Mouse (Mus musculus) cerebellum, adult 11 months (tissue): ENCODE data around the gene Ifitm1.

Source experiments
- DNase-seq: peaks from one replicate; pipeline ENCODE4 v3.0.0; 2022

The Ifitm1 gene

GRCm38 (mm10) chr7:140966921-140967320 lies at the start of gene Ifitm1:
Ifitm1 (plus strand) TSS chr7:140967221.
- no peak for DNase-seq

GRCm38 (mm10) chr7:140919911-140920310 lies 47.1 kb upstream of the Ifitm1 start:
- no peak for DNase-seq

DNA sequence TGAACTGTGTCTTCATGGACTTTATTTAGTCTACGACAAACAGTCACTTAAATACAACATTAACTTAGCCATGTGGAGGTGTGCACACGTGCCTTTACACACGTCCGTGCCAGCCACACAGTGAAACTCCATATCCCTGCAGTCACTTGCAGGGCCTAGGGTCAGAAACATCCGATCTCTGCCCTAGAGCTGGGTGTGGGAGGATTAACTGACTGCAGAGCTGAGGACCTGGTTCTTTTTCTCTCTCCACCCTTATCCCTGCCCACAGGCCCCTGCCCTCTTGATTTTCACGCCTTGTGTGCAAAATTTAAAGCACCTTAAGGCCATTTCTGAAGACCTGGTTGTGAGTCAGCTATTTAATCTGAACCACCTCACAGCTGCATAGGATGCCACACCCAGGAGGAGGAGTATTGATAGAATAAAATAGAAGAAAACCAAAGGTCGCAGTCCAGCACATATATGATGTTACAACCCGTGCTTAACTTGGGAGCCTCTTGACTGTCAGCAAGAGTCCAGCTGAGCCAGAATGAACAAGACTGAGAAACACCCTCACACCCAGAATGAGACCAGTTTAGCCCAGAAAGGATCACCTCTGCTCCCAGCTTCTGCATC lies 46.5 kb upstream of the Ifitm1 start, which contains the start of gene Nlrp6:
Gene Nlrp6 (plus strand): TSS at position 485 of the 612 bp plus-strand sequence.
- no peak for DNase-seq

DNA sequence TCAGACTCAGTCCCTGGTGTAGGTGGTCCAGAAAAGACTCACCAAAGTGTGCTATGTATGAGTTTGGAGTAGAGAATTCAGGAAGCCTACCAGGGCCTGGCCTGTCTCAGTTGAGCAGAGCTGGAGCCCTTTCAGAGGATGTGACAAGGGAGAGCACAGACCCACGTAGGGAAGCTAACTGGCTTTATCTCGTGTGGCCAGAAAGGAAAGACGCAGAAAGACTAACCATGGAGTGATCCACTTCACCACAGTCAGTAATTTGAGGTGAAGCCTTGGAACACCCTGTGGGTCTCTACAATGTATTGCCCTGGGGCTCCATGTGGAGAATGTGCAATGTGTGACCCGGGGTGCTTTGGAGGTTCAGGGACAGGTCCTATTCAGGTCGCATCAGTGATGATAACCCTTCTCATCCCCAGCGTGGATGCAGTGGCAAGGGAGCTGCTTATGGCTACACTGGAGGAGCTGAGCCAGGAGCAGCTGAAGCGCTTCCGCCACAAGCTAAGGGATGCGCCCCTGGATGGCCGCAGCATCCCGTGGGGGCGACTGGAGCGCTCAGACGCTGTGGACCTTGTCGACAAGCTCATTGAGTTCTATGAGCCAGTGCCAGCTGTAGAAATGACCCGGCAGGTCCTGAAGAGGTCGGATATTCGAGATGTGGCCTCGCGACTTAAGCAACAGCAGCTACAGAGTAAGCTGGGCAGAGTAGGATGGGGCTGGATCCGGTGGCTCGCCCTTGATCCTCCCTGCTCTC lies 45.6 kb upstream of the Ifitm1 start:
- DNase-seq = no peak

- DNase-seq = peak; percentile 80
Observed at GRCm38 (mm10) chr7:140922398-140923069, 44.5 kb upstream of the Ifitm1 start.

DNA sequence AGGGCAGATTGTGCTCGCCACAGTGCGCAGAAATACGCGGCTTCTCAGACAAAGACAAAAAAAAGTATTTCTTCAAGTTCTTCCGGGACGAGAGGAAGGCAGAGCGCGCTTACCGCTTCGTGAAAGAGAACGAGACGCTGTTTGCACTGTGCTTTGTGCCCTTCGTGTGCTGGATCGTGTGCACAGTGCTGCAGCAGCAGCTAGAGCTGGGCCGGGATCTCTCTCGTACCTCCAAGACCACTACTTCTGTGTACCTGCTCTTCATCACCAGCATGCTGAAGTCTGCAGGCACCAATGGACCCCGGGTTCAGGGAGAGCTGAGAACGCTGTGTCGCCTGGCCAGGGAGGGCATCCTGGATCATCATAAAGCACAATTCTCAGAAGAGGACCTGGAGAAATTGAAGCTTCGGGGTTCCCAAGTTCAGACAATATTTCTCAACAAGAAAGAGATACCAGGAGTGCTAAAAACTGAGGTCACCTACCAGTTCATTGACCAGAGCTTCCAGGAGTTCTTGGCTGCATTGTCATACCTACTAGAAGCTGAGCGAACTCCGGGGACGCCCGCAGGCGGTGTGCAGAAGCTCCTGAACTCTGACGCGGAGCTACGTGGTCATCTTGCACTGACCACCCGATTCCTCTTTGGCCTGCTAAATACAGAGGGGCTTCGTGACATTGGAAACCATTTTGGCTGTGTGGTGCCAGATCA lies 43.8 kb upstream of the Ifitm1 start:
- no peak for DNase-seq

DNA sequence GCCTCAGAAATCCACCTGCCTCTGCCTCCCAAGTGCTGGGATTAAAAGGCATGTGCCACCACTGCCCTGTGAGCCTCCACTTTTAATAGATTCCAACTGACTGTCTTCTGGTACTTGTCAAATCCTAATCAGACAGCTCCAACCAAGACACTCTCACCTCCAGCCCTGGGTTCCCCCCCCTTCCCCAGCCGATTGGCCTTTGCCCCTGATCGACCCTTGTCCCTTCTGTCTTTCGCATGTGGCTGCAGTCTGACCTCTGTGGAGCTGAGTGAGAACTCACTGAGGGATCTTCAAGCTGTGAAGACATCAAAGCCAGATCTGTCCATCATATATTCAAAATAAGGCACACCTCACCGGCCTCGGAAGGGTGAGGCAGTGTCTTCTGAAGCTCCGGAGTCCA lies 39.8 kb upstream of the Ifitm1 start:
- DNase-seq = no peak

GRCm38 (mm10) chr7:140938436-140938835 lies 28.6 kb upstream of the Ifitm1 start:
- no peak for DNase-seq

DNA sequence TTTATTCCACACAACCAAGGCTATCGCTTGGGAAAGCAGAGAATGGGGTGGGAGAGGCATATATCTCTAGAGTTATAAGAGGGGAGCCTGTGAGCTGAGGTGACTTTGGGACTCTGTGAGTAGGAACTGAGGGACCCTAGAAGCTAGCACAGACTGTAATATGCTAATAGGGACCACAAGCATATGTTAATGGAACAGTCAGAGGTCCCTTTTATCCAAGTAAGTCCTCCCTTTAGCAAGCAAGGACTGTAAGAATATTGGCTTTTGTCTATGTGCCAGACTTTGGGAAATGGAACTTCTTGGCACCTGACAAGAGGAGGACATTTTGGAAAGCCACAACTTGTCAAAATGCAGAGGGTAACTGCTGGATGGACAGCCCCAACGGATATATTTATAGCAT lies 28.1 kb upstream of the Ifitm1 start:
- no peak for DNase-seq

GRCm38 (mm10) chr7:140939669-140940171 lies 27.3 kb upstream of the Ifitm1 start:
- DNase-seq = no peak

DNA sequence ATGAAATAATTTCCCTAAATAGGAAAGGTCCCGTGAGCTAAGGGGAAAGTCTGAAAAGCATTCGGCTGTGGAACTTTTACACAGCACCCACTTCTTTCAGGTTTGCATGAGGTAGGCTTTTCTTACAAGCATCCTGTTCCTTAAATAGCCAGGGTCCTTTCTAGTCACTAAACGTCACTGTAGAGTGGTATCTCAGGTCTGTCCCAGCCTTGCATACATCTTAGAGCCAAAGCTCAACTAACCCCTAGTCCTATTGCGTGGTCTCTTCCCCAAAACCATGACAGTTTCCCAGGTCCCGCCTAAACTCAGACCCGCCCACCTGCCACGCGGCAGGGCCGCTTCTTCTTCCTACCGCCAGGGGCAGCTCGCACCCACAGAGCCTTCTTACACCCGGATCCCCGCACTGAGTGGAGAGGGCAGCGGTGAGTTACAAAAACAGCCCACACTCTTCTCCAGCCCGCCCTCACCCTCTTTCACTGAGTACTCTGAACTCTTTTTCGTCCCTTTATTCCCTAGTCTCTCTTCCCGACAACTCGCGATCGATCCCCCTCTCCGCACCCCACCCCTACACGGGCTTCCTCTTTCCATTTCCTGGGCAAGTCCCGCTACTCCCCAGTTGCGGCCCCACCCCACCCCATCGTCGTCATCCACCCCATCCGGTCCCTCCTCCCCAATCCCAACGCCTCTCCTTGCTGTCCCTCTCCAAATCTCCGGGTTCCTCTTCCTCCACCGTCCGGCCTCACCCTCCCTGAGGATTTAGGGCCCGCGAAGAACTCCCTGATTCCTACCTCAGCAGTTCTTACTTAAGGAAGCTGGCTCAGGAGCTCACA lies 25.6 kb upstream of the Ifitm1 start, which contains the start of gene Pgghg:
Gene Pgghg (plus strand): TSS at position 170 of the 830 bp plus-strand sequence.
- peak; percentile 31 for DNase-seq

DNA sequence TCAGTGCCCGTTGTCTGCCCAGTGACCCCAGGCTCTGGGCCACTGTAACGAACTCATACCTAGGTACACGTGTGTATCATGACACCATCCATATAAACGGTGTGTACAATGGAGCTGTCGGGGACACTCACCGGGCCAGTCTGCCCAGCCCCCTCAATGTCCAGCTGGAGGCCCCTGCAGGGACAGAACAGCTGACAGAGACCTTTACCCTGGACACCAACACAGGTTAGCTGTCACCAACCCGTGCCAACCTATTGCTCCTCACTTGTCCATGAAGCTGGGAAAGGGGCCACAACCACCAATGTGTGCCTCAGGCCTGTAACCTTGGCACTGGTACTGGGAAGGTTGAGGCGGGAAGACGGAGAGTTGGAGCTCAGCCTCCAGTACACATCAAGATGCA lies 24.7 kb upstream of the Ifitm1 start:
- no peak for DNase-seq

GRCm38 (mm10) chr7:140942811-140943210 lies 24.2 kb upstream of the Ifitm1 start:
- no peak for DNase-seq

DNA sequence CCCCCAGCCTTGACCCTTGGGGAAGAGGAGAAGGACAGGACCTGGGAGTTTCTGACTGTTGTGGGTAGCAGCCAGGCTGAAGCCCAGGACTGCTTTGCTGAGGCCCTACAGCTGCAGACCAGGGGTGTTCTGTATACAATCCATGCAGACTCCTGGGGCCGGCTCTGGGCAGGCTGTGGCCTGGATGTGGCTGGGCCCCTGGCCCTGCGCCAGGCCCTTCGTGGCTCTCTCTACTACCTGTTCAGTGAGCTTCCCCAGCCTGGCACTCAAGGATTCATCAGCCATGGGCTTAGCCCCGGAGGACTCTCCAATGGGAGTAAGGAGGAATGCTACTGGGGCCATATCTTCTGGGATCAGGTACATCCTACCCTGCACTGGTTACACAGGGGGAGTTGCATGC lies 23.7 kb upstream of the Ifitm1 start:
- no peak for DNase-seq

DNA sequence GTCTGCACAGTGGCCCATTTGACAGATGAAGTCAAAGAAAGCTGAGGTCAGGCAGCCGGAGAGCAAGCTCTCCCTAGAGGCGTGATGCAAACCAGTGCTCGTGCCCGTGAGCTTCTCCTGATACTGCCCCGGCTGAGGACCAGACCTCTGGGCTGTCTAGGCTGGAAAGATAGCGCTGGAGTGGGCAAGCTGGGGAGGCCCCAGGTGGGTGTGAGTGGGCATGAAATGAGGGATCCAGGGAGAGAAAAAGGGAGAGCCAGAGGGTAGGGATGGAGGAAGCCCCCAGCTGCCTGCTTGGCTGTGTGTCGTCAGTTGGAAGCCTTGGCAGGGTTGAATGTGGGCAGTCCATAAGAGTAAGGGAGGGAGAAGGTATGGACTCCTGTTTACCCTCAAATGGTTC lies 22.8 kb upstream of the Ifitm1 start:
- no peak for DNase-seq

DNA sequence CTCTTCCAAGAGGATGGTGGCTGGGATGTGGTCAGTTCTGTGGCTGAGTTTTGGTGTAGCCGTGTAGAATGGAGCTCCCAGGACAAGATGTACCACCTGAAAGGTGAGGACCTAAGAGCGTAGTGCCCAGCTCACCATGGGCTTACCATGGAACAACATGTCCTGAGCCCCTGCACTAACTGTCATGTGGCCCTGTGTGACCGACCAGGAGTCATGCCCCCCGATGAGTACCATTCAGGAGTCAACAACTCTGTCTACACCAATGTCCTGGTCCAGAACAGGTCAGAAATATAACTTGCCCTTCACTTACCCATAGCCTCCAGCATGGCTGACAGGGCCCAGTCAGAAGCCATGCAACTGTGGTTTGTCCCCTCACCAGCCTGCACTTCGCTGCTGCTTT lies 21.8 kb upstream of the Ifitm1 start:
- no peak for DNase-seq

- DNase-seq = no peak
Observed at GRCm38 (mm10) chr7:140946311-140946710, 20.7 kb upstream of the Ifitm1 start.

GRCm38 (mm10) chr7:140946980-140947379 lies 20.0 kb upstream of the Ifitm1 start:
- no peak for DNase-seq

DNA sequence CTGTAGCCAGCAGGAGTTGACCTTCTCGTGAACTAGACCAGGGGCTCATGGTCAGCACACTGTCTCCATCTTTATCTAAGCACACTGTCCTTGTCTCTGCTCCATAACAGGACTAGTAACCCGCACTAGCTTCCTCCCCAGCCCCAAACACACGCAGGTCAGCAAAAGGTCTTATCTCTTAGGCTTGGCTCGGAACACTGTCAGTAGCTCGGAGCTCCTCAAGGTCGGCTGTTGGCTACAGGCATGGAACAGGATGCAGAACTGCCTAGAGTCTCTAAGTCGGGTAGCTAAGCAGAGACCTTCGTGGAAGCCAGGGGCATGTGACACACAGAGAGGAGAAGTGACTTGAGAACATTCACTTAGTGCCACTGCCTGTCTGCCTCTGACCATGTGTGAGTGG lies 18.9 kb upstream of the Ifitm1 start:
- no peak for DNase-seq

DNA sequence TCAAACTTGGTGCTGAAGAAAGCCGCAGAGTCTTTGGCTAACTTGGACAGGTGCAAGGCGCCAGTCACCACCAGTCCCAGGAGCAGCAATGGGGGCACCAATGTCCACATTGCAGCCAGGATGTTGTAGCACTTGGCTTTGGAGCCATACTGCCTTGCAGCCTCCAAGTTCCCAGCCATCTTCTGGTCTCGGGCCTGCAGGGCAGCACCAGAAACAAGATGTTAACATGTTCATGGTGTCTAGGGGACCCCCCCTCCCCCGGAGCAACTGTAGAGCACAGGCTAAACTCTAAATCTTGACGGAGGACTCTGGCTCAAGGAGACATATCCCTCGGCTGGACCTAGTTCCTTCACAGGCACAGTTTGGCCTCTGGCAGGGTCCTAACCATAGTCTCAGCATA lies 17.8 kb upstream of the Ifitm1 start:
- DNase-seq = no peak

DNA sequence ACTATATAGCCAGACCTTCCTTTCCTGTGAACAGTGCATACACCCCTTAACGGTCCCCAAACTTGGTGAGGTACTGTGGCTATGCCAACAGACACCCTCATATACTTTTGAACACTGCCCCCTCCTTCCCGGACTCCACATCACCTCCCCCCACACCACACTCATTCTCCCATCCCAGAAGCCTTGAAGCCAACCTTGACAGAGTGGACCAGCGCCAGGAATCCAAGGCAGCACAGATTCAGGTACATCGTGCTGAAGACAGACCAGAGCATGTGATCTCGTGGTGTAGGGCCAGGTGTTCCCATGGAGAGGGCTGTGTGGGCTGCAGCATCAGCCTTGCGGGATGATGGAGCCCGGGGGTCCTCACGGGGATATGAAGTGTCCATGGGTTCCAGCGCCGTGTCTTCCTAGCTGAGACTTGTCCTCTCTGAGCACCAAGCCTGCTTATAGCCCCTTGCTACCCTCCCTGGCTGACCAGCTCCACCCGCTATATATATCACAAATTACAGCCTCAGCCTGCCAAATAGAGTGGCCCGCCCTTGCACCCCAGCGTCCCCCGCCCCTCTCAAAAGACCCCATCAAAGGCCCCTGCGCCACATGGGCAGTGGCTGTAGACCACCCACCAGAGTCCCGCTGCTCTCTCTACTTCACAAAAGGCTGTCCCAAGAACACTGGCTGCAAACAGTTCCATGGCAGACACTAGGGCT lies 17.0 kb upstream of the Ifitm1 start, which contains the start of gene Ifitm5:
Gene Ifitm5 (minus strand): TSS at position 468 of the 707 bp plus-strand sequence.
- DNase-seq = no peak
